Mouse (Mus musculus) lung, adult 2 months (tissue): ENCODE measurements at regions not wholly inside any gene's neighbourhood (a gene's known extent, or its start where the extent isn't known, plus 50 kb on each side); places are given as distances from the start of the nearest gene placed in this dataset.

Source experiments
- CTCF ChIP-seq: fragments of 200-500 bp; IDR thresholded peaks from 2 replicates; pipeline ENCODE4 v1.5.1; 2011; ENCODE audit warnings: mild to moderate bottlenecking, low read length, control low read depth; ENCODE audit not compliant: insufficient read depth
- POLR2A ChIP-seq: fragments of 200-500 bp; IDR thresholded peaks from 2 replicates; pipeline ENCODE4 v1.6.1; 2011; ENCODE audit warnings: low read depth, mild to moderate bottlenecking, control low read depth, low read length, borderline replicate concordance; ENCODE audit errors: extremely low read depth

DNA sequence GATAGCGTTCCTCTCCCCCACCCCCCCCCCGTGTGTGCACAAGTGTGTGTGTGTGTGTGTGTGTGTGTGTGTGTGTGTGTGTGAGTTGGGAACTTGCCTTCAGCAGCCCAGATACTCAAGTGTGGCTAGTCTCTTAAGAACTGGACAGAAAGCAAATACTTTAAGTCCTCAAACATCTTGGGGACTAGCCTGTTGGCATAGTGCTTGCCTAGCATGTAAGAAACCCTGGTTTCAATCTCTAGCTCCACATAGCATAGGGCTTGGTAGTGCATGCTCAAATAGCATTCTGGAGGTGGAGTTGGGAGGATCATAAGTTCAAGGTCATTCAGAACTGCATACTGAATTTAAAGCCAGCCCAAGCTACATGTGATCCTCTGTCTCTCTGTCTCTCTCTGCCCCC, 117.5 kb upstream of the Btg1 start:
- TF ChIP-seq POLR2A (no peak), CTCF (no peak)
